Mouse (Mus musculus): ENCODE measurements around the gene Shroom3. TPM values are rescaled to one million over a fixed set of nuclear protein-coding genes. Genes with fewer than 3 reads are reported as not detected.
A peak's percentile ranks its signal among the peaks of the same experiment; 100 is the strongest.

Shroom3 gene
- polyA plus RNA-seq, 1 experiment from 2014 or later, result 1.1 TPM

GRCm38 (mm10) chr5:92987891-92988768 lies 304.9 kb downstream of the Shroom3 start:
- H3K9ac ChIP-seq (ENCODE audit: low read depth, low read length), result no peak overlapping the region
- no peaks in the 10 kb centered on the region for H3K27me3 ChIP-seq (ENCODE audit: control insufficient read depth, insufficient read depth, low read depth, low read length)
- peak; percentile 52 for ATAC-seq
- no peak overlapping the region for H3K27ac ChIP-seq (ENCODE audit: low read length)
- no peak overlapping the region for H3K4me3 ChIP-seq (ENCODE audit: low read depth, low read length)
- no peaks in the 10 kb centered on the region for H3K9me3 ChIP-seq (replicated peaks; ENCODE audit: control insufficient read depth, low read length, poor library complexity, severe bottlenecking)
- H3K4me2 ChIP-seq (ENCODE audit: low read length), result 0 out of 2 replicates have a peak overlapping the region, but pooled peaks have one; percentile 13
- no peaks in the 10 kb centered on the region for H3K36me3 ChIP-seq (ENCODE audit: control insufficient read depth, insufficient read depth, low read length)
- peaks cover 5% of the 10 kb centered on the region; the same call in 1 of the 2 replicates for H3K4me1 ChIP-seq (ENCODE audit: control insufficient read depth, insufficient read depth, low read length)
- WGBS, result 55% methylated on average over 14 of the region's 16 CpGs

GRCm38 (mm10) chr5:92988769-92989356 lies 305.6 kb downstream of the Shroom3 start:
- H3K27ac ChIP-seq (ENCODE audit: low read length), result no peak overlapping the region
- no peak overlapping the region for H3K9ac ChIP-seq (ENCODE audit: low read depth, low read length)
- no peaks in the 10 kb centered on the region for H3K9me3 ChIP-seq (replicated peaks; ENCODE audit: control insufficient read depth, low read length, poor library complexity, severe bottlenecking)
- H3K27me3 ChIP-seq (ENCODE audit: control insufficient read depth, insufficient read depth, low read depth, low read length), result no peaks in the 10 kb centered on the region
- no peaks in the 10 kb centered on the region for H3K36me3 ChIP-seq (ENCODE audit: control insufficient read depth, insufficient read depth, low read length)
- no peak overlapping the region for H3K4me3 ChIP-seq (ENCODE audit: low read depth, low read length)
- H3K4me1 ChIP-seq (ENCODE audit: control insufficient read depth, insufficient read depth, low read length), result peaks cover 5% of the 10 kb centered on the region; the same call in 1 of the 2 replicates
- ATAC-seq, result peak; percentile 78
- 0 out of 2 replicates have a peak overlapping the region, but pooled peaks have one; percentile 13 for H3K4me2 ChIP-seq (ENCODE audit: low read length)
- 26% methylated on average over 14 of the region's 15 CpGs for WGBS

- no peak overlapping the region for H3K9ac ChIP-seq (ENCODE audit: low read depth, low read length)
- 84% methylated on average over 3 of the region's 3 CpGs for WGBS
- no peak overlapping the region for H3K4me2 ChIP-seq (ENCODE audit: low read length)
- no peak overlapping the region for H3K27ac ChIP-seq (ENCODE audit: low read length)
- no peak for ATAC-seq
- no peaks in the 10 kb centered on the region for H3K9me3 ChIP-seq (replicated peaks; ENCODE audit: control insufficient read depth, low read length, poor library complexity, severe bottlenecking)
- H3K4me1 ChIP-seq (ENCODE audit: control insufficient read depth, insufficient read depth, low read length), result peaks cover 5% of the 10 kb centered on the region; the same call in 1 of the 2 replicates
- no peak overlapping the region for H3K4me3 ChIP-seq (ENCODE audit: low read depth, low read length)
- no peaks in the 10 kb centered on the region for H3K27me3 ChIP-seq (ENCODE audit: control insufficient read depth, insufficient read depth, low read depth, low read length)
- H3K36me3 ChIP-seq (ENCODE audit: control insufficient read depth, insufficient read depth, low read length), result no peaks in the 10 kb centered on the region
These were observed 308.9 kb downstream of the Shroom3 start for GRCm38 (mm10) chr5:92992106-92992505.

- Histone ChIP-seq H3K9me3 (replicated peaks; ENCODE audit: control insufficient read depth, low read length, poor library complexity, severe bottlenecking) (no peaks in the 10 kb centered on the region), H3K4me1 (ENCODE audit: control insufficient read depth, insufficient read depth, low read length) (no peaks in the 10 kb centered on the region), H3K27ac (ENCODE audit: low read length) (no peak overlapping the region), H3K27me3 (ENCODE audit: control insufficient read depth, insufficient read depth, low read depth, low read length) (no peaks in the 10 kb centered on the region), H3K4me3 (ENCODE audit: low read depth, low read length) (no peak overlapping the region), H3K9ac (ENCODE audit: low read depth, low read length) (no peak overlapping the region), H3K36me3 (ENCODE audit: control insufficient read depth, insufficient read depth, low read length) (no peaks in the 10 kb centered on the region), H3K4me2 (ENCODE audit: low read length) (no peak overlapping the region)
- ATAC-seq, result no peak
- 88% methylated on average over 6 of the region's 6 CpGs for WGBS
These were observed 311.1 kb downstream of the Shroom3 start for GRCm38 (mm10) chr5:92994309-92994708.

- Histone ChIP-seq H3K9ac (ENCODE audit: low read depth, low read length) (no peak overlapping the region), H3K9me3 (replicated peaks; ENCODE audit: control insufficient read depth, low read length, poor library complexity, severe bottlenecking) (no peaks in the 10 kb centered on the region), H3K4me3 (ENCODE audit: low read depth, low read length) (no peak overlapping the region), H3K27me3 (ENCODE audit: control insufficient read depth, insufficient read depth, low read depth, low read length) (no peaks in the 10 kb centered on the region), H3K4me2 (ENCODE audit: low read length) (no peak overlapping the region), H3K4me1 (ENCODE audit: control insufficient read depth, insufficient read depth, low read length) (no peaks in the 10 kb centered on the region), H3K27ac (ENCODE audit: low read length) (no peak overlapping the region), H3K36me3 (ENCODE audit: control insufficient read depth, insufficient read depth, low read length) (no peaks in the 10 kb centered on the region)
- ATAC-seq, result no peak
- 89% methylated on average over 2 of the region's 2 CpGs for WGBS
These were observed 311.6 kb downstream of the Shroom3 start for GRCm38 (mm10) chr5:92994861-92995260.

GRCm38 (mm10) chr5:92997428-92998120 lies 314.3 kb downstream of the Shroom3 start:
- no peak overlapping the region for H3K27ac ChIP-seq (ENCODE audit: low read length)
- no peak overlapping the region for H3K9ac ChIP-seq (ENCODE audit: low read depth, low read length)
- H3K9me3 ChIP-seq (replicated peaks; ENCODE audit: control insufficient read depth, low read length, poor library complexity, severe bottlenecking), result no peaks in the 10 kb centered on the region
- no peaks in the 10 kb centered on the region for H3K36me3 ChIP-seq (ENCODE audit: control insufficient read depth, insufficient read depth, low read length)
- 59% methylated on average over 5 of the region's 5 CpGs for WGBS
- no peaks in the 10 kb centered on the region for H3K27me3 ChIP-seq (ENCODE audit: control insufficient read depth, insufficient read depth, low read depth, low read length)
- ATAC-seq, result no peak
- no peaks in the 10 kb centered on the region for H3K4me1 ChIP-seq (ENCODE audit: control insufficient read depth, insufficient read depth, low read length)
- H3K4me3 ChIP-seq (ENCODE audit: low read depth, low read length), result no peak overlapping the region
- H3K4me2 ChIP-seq (ENCODE audit: low read length), result no peak overlapping the region

GRCm38 (mm10) chr5:92998494-92999016 lies 315.3 kb downstream of the Shroom3 start:
- Histone ChIP-seq H3K9ac (ENCODE audit: low read depth, low read length) (no peak overlapping the region), H3K4me1 (ENCODE audit: control insufficient read depth, insufficient read depth, low read length) (no peaks in the 10 kb centered on the region), H3K27me3 (ENCODE audit: control insufficient read depth, insufficient read depth, low read depth, low read length) (no peaks in the 10 kb centered on the region), H3K36me3 (ENCODE audit: control insufficient read depth, insufficient read depth, low read length) (no peaks in the 10 kb centered on the region), H3K27ac (ENCODE audit: low read length) (no peak overlapping the region), H3K9me3 (replicated peaks; ENCODE audit: control insufficient read depth, low read length, poor library complexity, severe bottlenecking) (no peaks in the 10 kb centered on the region), H3K4me3 (ENCODE audit: low read depth, low read length) (no peak overlapping the region), H3K4me2 (ENCODE audit: low read length) (no peak overlapping the region)
- WGBS, result 63% methylated on average over 5 of the region's 5 CpGs
- no peak for ATAC-seq

GRCm38 (mm10) chr5:93000060-93000459 lies 316.8 kb downstream of the Shroom3 start:
- H3K27me3 ChIP-seq (ENCODE audit: control insufficient read depth, insufficient read depth, low read depth, low read length), result no peaks in the 10 kb centered on the region
- H3K9ac ChIP-seq (ENCODE audit: low read depth, low read length), result no peak overlapping the region
- H3K4me3 ChIP-seq (ENCODE audit: low read depth, low read length), result no peak overlapping the region
- no peaks in the 10 kb centered on the region for H3K9me3 ChIP-seq (replicated peaks; ENCODE audit: control insufficient read depth, low read length, poor library complexity, severe bottlenecking)
- WGBS, result 90% methylated on average over 6 of the region's 6 CpGs
- no peaks in the 10 kb centered on the region for H3K4me1 ChIP-seq (ENCODE audit: control insufficient read depth, insufficient read depth, low read length)
- 0 out of 2 replicates have a peak overlapping the region, but pooled peaks have one; percentile 24 for H3K27ac ChIP-seq (ENCODE audit: low read length)
- H3K4me2 ChIP-seq (ENCODE audit: low read length), result no peak overlapping the region
- H3K36me3 ChIP-seq (ENCODE audit: control insufficient read depth, insufficient read depth, low read length), result no peaks in the 10 kb centered on the region
- no peak for ATAC-seq
